Mouse (Mus musculus): ENCODE data around the gene Gm21983.

GRCm38 (mm10) chr7:27222538-27222937 lies 41.7 kb upstream of the Gm21983 start:
- TF ChIP-seq CTCF (IDR thresholded peaks at IDR 0.05; ENCODE audit: low read depth) (no peak), EP300 (IDR thresholded peaks at IDR 0.05; ENCODE audit: low read depth) (no peak)
